Mouse (Mus musculus) MEL (cell line): ENCODE data around the gene Spesp1. TPM values are rescaled to one million over a fixed set of nuclear protein-coding genes. Genes with fewer than 3 reads are reported as not detected.

ENCODE experiments used
- DNase-seq: peaks from one replicate; pipeline ENCODE4 v3.0.0; 2011; ENCODE audit warnings: low read depth, low spot score
- H3K27ac ChIP-seq: 2 replicates; pipeline ENCODE4 v1.5.1; 2012; ENCODE audit warnings: low read depth, mild to moderate bottlenecking, control low read depth, low read length, moderate library complexity; ENCODE audit not compliant: control insufficient read depth
- H3K27me3 ChIP-seq, 2 experiments: fragments of 150-350 bp in 1 of 2; sonication (generic) in 1 of 2; 2 replicates each; pipeline ENCODE4 v1.6.1; 2012; ENCODE audit warnings: low read length in 2 of 2, mild to moderate bottlenecking in 2 of 2, improper control_type of control experiment in 1 of 2, moderate library complexity in 1 of 2; ENCODE audit not compliant: insufficient read depth in 2 of 2, control insufficient read depth in 1 of 2
- H3K36me3 ChIP-seq, 2 experiments: 2 replicates each; pipeline ENCODE4 v1.6.1; 2012 to 2014; ENCODE audit warnings: low read length in 2 of 2, improper control_type of control experiment in 1 of 2, inconsistent platforms in 1 of 2, mild to moderate bottlenecking in 1 of 2; ENCODE audit not compliant: insufficient read depth in 2 of 2, control insufficient read depth in 1 of 2
- H3K4me1 ChIP-seq, 2 experiments: fragments of 150-350 bp in 1 of 2; sonication (generic) in 1 of 2; 2 replicates each; pipeline ENCODE4 v1.6.1; 2012; ENCODE audit warnings: low read length in 2 of 2, improper control_type of control experiment in 1 of 2, mild to moderate bottlenecking in 1 of 2; ENCODE audit not compliant: insufficient read depth in 2 of 2, control insufficient read depth in 1 of 2
- H3K4me3 ChIP-seq, 2 experiments: fragments of 150-350 bp in 1 of 2; sonication (generic) in 1 of 2; 2 replicates each; pipeline ENCODE4 v1.5.1; 2012; ENCODE audit warnings: low read depth in 2 of 2, low read length in 2 of 2, mild to moderate bottlenecking in 2 of 2, moderate library complexity in 2 of 2, control low read depth in 1 of 2, improper control_type of control experiment in 1 of 2; ENCODE audit not compliant: control insufficient read depth in 1 of 2, insufficient read depth in 1 of 2
- H3K79me2 ChIP-seq: 2 replicates; pipeline ENCODE4 v1.6.1; 2012; ENCODE audit warnings: mild to moderate bottlenecking, low read length, moderate library complexity; ENCODE audit not compliant: control insufficient read depth, poor library complexity, insufficient read depth
- H3K9ac ChIP-seq: 2 replicates; pipeline ENCODE4 v1.6.1; 2012; ENCODE audit warnings: low read depth, mild to moderate bottlenecking, control low read depth, low read length, moderate library complexity; ENCODE audit not compliant: control insufficient read depth, poor library complexity, severe bottlenecking
- H3K9me3 ChIP-seq: fragments of 150-350 bp; sonication (generic); replicated peaks from 2 replicates; pipeline ENCODE4 v1.6.1; 2012; ENCODE audit warnings: mild to moderate bottlenecking, low read length, improper control_type of control experiment, moderate library complexity; ENCODE audit not compliant: insufficient read depth
- BHLHE40 ChIP-seq: IDR thresholded peaks from 2 replicates; pipeline ENCODE4 v1.6.1; 2012; ENCODE audit warnings: low read depth, mild to moderate bottlenecking, inconsistent platforms, low read length, improper control_type of control experiment, borderline replicate concordance
- CTCF ChIP-seq, 3 experiments: IDR thresholded peaks in 2 of 3; conservative IDR thresholded peaks in 1 of 3; 2 replicates each; pipeline ENCODE4 v1.5.1; 2011 to 2012; ENCODE audit warnings: low read length in 3 of 3, low read depth in 2 of 3, mild to moderate bottlenecking in 2 of 3, improper control_type of control experiment in 1 of 3, inconsistent platforms in 1 of 3, mixed read lengths in 1 of 3, moderate library complexity in 1 of 3; ENCODE audit not compliant: control insufficient read depth in 1 of 3, insufficient read depth in 1 of 3, poor library complexity in 1 of 3, severe bottlenecking in 1 of 3
- E2F4 ChIP-seq: IDR thresholded peaks from 2 replicates; pipeline ENCODE4 v1.6.1; 2011; ENCODE audit warnings: low read depth, low read length, improper control_type of control experiment, borderline replicate concordance
- EP300 ChIP-seq, 2 experiments: IDR thresholded peaks; 2 replicates each; pipeline ENCODE4 v1.6.1; 2011; ENCODE audit warnings: improper control_type of control experiment in 2 of 2, low read length in 2 of 2, low read depth in 1 of 2, mild to moderate bottlenecking in 1 of 2
- ETS1 ChIP-seq: IDR thresholded peaks from 2 replicates; pipeline ENCODE4 v1.6.1; 2012; ENCODE audit warnings: low read depth, mild to moderate bottlenecking, inconsistent platforms, low read length, improper control_type of control experiment, moderate library complexity
- GATA1 ChIP-seq: IDR thresholded peaks from 2 replicates; pipeline ENCODE4 v1.6.1; 2011; ENCODE audit warnings: low read depth, low read length, improper control_type of control experiment
- HCFC1 ChIP-seq: IDR thresholded peaks from 2 replicates; pipeline ENCODE4 v1.6.1; 2012; ENCODE audit warnings: low read depth, mild to moderate bottlenecking, inconsistent platforms, low read length, improper control_type of control experiment, moderate library complexity
- MAX ChIP-seq: IDR thresholded peaks from 2 replicates; pipeline ENCODE4 v1.6.1; 2011; ENCODE audit warnings: low read length, improper control_type of control experiment
- MYC ChIP-seq: IDR thresholded peaks from 2 replicates; pipeline ENCODE4 v1.6.1; 2011; ENCODE audit warnings: low read depth, mild to moderate bottlenecking, low read length, improper control_type of control experiment, moderate library complexity
- NELFE ChIP-seq: IDR thresholded peaks from 2 replicates; pipeline ENCODE4 v1.6.1; 2011; ENCODE audit warnings: low read depth, low read length, improper control_type of control experiment
- POLR2A ChIP-seq, 2 experiments: IDR thresholded peaks; 2 replicates each; pipeline ENCODE4 v1.6.1; 2011 to 2012; ENCODE audit warnings: low read length in 2 of 2, mild to moderate bottlenecking in 2 of 2, control low read depth in 1 of 2, improper control_type of control experiment in 1 of 2, low read depth in 1 of 2, moderate library complexity in 1 of 2; ENCODE audit not compliant: control insufficient read depth in 1 of 2, insufficient read depth in 1 of 2, poor library complexity in 1 of 2
- RAD21 ChIP-seq: IDR thresholded peaks from 2 replicates; pipeline ENCODE4 v1.6.1; 2011; ENCODE audit warnings: mild to moderate bottlenecking, low read depth, low read length, improper control_type of control experiment
- RCOR1 ChIP-seq: IDR thresholded peaks from 2 replicates; pipeline ENCODE4 v1.6.1; 2012; ENCODE audit warnings: low read depth, mild to moderate bottlenecking, inconsistent platforms, low read length, improper control_type of control experiment
- SIN3A ChIP-seq: IDR thresholded peaks from 2 replicates; pipeline ENCODE4 v1.6.1; 2012; ENCODE audit warnings: low read length, improper control_type of control experiment, inconsistent platforms
- SMC3 ChIP-seq: IDR thresholded peaks from 2 replicates; pipeline ENCODE4 v1.6.1; 2011; ENCODE audit warnings: low read depth, low read length, improper control_type of control experiment
- TAL1 ChIP-seq: IDR thresholded peaks from 2 replicates; pipeline ENCODE4 v1.6.1; 2012; ENCODE audit warnings: mild to moderate bottlenecking, inconsistent platforms, low read length, moderate library complexity, mixed read lengths
- TBP ChIP-seq: IDR thresholded peaks from 2 replicates; pipeline ENCODE4 v1.8.0; 2011; ENCODE audit warnings: low read depth, low read length, improper control_type of control experiment
- TCF12 ChIP-seq: IDR thresholded peaks from 2 replicates; pipeline ENCODE4 v1.6.1; 2014; ENCODE audit warnings: low read depth, mild to moderate bottlenecking, inconsistent platforms, low read length, improper control_type of control experiment, moderate library complexity
- USF1 ChIP-seq: IDR thresholded peaks from 2 replicates; pipeline ENCODE4 v1.6.1; 2014; ENCODE audit warnings: low read depth, mild to moderate bottlenecking, inconsistent platforms, low read length, improper control_type of control experiment, moderate library complexity
- ZC3H11A ChIP-seq: IDR thresholded peaks from 2 replicates; pipeline ENCODE4 v1.6.1; 2012; ENCODE audit warnings: low read depth, mild to moderate bottlenecking, inconsistent platforms, low read length, improper control_type of control experiment
- ZNF384 ChIP-seq: IDR thresholded peaks from 2 replicates; pipeline ENCODE4 v1.6.1; 2012; ENCODE audit warnings: low read depth, mild to moderate bottlenecking, inconsistent platforms, low read length, improper control_type of control experiment
- polyA plus RNA-seq, 2 experiments: library from polyadenylated mRNA; stranded (reverse) in 1 of 2; unstranded in 1 of 2; fragments of >175 nt in 1 of 2; fragments of >200 nt in 1 of 2; gene quantifications; 2 replicates each; pipeline versions ENCODE4 v1.2.1 to v1.2.4; 2012; ENCODE audit warnings: low replicate concordance in 2 of 2, low read depth in 1 of 2; ENCODE audit not compliant: insufficient read length in 2 of 2, insufficient read depth in 1 of 2, missing spikeins in 1 of 2
- total RNA-seq: library from RNA; depleted of rRNA; stranded (reverse); fragments of 300-350 nt; gene quantifications from 2 replicates; pipeline ENCODE4 v1.2.3, GENCODE M21; 2012

The Spesp1 gene
- total and polyA plus RNA-seq, 3 experiments, result not detected

DNA sequence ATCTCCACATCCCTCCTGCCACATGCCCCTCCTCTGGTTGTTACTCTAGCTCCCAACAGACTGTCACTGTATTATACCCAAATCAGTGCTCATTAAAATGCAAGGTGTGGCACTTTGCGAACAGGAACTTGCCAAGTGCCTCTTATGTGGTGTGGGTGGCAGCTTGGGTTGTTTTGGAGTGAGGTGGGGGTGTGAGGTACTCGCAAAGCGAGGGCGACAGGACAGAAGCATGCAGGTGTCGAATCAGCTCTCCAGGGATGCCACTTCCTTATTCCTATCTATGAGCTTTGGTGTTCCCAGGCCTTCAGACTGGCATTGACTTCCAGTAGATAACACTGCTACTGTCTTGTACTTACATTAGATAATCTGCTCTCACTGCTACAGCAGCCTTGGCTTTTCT lies 21.0 kb downstream of the Spesp1 start (continued):
- TF ChIP-seq EP300 (IDR thresholded peaks at IDR 0.05; ENCODE audit: low read depth in 1 of 2, low read length in 2 of 2), result peak; percentile 35 to 59; a peak in 3 of 4 replicates

DNA sequence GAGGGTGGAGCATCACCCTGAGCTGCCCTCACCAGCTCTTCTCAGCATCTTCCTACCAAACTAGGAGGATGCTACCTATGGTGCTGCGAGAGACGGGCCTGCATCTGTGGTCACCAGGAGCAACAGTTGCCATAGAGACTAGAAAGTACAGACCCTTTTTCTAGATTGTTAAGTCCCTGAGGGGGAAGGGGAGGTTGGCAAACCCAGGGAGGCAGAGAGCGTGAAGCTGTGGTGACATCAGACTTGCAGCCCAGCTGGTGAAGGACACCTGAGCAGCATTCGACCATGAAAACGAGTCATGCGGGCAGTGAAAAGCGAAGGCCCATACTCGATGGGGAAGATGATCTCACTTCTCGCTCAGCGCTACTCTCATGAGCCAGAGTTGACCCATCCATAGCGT lies 24.0 kb downstream of the Spesp1 start:
- Histone ChIP-seq H3K27me3 (no peaks in the 10 kb centered on the region), H3K9ac (no peak overlapping the region), H3K4me3 (no peak overlapping the region)
- TF ChIP-seq RCOR1 (no peak), NELFE (no peak)
- TF ChIP-seq, all 39 proteins: peak for 0
- peaks cover 0 to 2% of the 10 kb centered on the region in 2 experiments; a peak in 1 of 4 replicates for H3K36me3 ChIP-seq
- no peaks in the 10 kb centered on the region for H3K9me3 ChIP-seq
- no peak for DNase-seq
- H3K4me1 ChIP-seq, result peaks cover 0 to 9% of the 10 kb centered on the region in 2 experiments; a peak in 2 of 4 replicates
- no peak overlapping the region for H3K27ac ChIP-seq
- H3K79me2 ChIP-seq, result no peaks in the 10 kb centered on the region

GRCm38 (mm10) chr9:62255896-62256576 lies 26.0 kb downstream of the Spesp1 start:
- peaks cover 0 to 2% of the 10 kb centered on the region in 2 experiments; a peak in 1 of 4 replicates for H3K4me1 ChIP-seq
- TF ChIP-seq ETS1 (no peak), E2F4 (no peak), CTCF (IDR thresholded peaks at IDR 0.05 in 2 of 3, conservative IDR thresholded peaks at IDR 0.05 in 1 of 3; ENCODE audit: control insufficient read depth in 1 of 3, insufficient read depth in 1 of 3, low read depth in 2 of 3, low read length in 3 of 3, poor library complexity in 1 of 3, severe bottlenecking in 1 of 3) (peak in 1 of 3 experiments; percentile 22; a peak in 2 of 6 replicates), TCF12 (no peak), TAL1 (no peak)
- TF ChIP-seq, all 39 proteins: peak for 1
- Histone ChIP-seq H3K9me3 (no peaks in the 10 kb centered on the region), H3K79me2 (no peaks in the 10 kb centered on the region), H3K4me3 (no peak overlapping the region), H3K9ac (no peak overlapping the region), H3K27me3 (peaks cover 0 to 7% of the 10 kb centered on the region in 2 experiments; a peak in 2 of 4 replicates), H3K27ac (no peak overlapping the region), H3K36me3 (no peaks in the 10 kb centered on the region)
- DNase-seq, result peak; percentile 15

- DNase-seq, result peak; percentile 76
- Histone ChIP-seq H3K27ac (no peak overlapping the region), H3K4me3 (no peak overlapping the region), H3K4me1 (no peaks in the 10 kb centered on the region), H3K9me3 (no peaks in the 10 kb centered on the region), H3K79me2 (no peaks in the 10 kb centered on the region), H3K27me3 (peaks cover 7 to 9% of the 10 kb centered on the region in 2 experiments)
- TF ChIP-seq HCFC1 (no peak), TBP (no peak), EP300 (IDR thresholded peaks at IDR 0.05; ENCODE audit: low read depth in 1 of 2, low read length in 2 of 2) (no peak), NELFE (no peak), MYC (peak; percentile 26; the same call in 1 of the 2 replicates), USF1 (no peak), CTCF (IDR thresholded peaks at IDR 0.05 in 2 of 3, conservative IDR thresholded peaks at IDR 0.05 in 1 of 3; ENCODE audit: control insufficient read depth in 1 of 3, insufficient read depth in 1 of 3, low read depth in 2 of 3, low read length in 3 of 3, poor library complexity in 1 of 3, severe bottlenecking in 1 of 3) (peak; percentile 64 to 80 (median 77)), RAD21 (peak; percentile 76), SMC3 (peak; percentile 73), TCF12 (no peak), GATA1 (no peak), ZC3H11A (peak; percentile 51), BHLHE40 (no peak), MAX (peak; percentile 17; the same call in 1 of the 2 replicates), POLR2A (IDR thresholded peaks at IDR 0.05; ENCODE audit: control insufficient read depth in 1 of 2, insufficient read depth in 1 of 2, low read depth in 1 of 2, low read length in 2 of 2, poor library complexity in 1 of 2) (no peak), ZNF384 (no peak), SIN3A (0 out of 2 replicates have a peak, but pooled peaks have one; percentile 17)
- TF ChIP-seq, all 39 proteins: peak for 7
- no peak overlapping the region for H3K9ac ChIP-seq
- no peaks in the 10 kb centered on the region for H3K36me3 ChIP-seq
Observed at GRCm38 (mm10) chr9:62253736-62254443, 28.1 kb downstream of the Spesp1 start.
